Mouse (Mus musculus): ENCODE results near the gene Qpctl. TPM values are rescaled to one million over a fixed set of nuclear protein-coding genes. Genes with fewer than 3 reads are reported as not detected.

Qpctl gene
- polyA plus RNA-seq, 2 experiments = 11.1 to 13.2 TPM

- no peak for DNase-seq (ENCODE audit: low spot score)
- Histone ChIP-seq H3K9ac (ENCODE audit: low read depth, low read length, severe bottlenecking) (no peak overlapping the region), H3K27me3 (ENCODE audit: control insufficient read depth, insufficient read depth, low read length) (no peaks in the 10 kb centered on the region), H3K4me2 (replicated peaks; ENCODE audit: low read depth, low read length, severe bottlenecking) (no peak overlapping the region), H3K4me1 (ENCODE audit: control insufficient read depth, insufficient read depth, low read length) (peaks cover 16% of the 10 kb centered on the region), H3K27ac (replicated peaks; ENCODE audit: low read depth, low read length) (no peak overlapping the region), H3K36me3 (ENCODE audit: control insufficient read depth, insufficient read depth, low read length) (peaks cover 14% of the 10 kb centered on the region), H3K4me3 (replicated peaks; ENCODE audit: low read length) (no peak overlapping the region), H3K9me3 (ENCODE audit: control insufficient read depth, low read length) (no peaks in the 10 kb centered on the region)
- 67% methylated on average over 1 of the region's 1 CpGs for WGBS
- no peak for ATAC-seq (ENCODE audit: low FRiP score, low read depth)
- no peak for TF ChIP-seq POLR2A (IDR thresholded peaks at IDR 0.05; ENCODE audit: borderline replicate concordance, extremely low read depth, insufficient read depth, insufficient read length)
Measured at GRCm38 (mm10) chr7:19100290-19100689, 48.8 kb downstream of the Qpctl start.

- H3K27me3 ChIP-seq (ENCODE audit: control insufficient read depth, insufficient read depth, low read length) = no peaks in the 10 kb centered on the region
- WGBS = 68% methylated on average over 7 of the region's 7 CpGs
- no peak for TF ChIP-seq POLR2A (IDR thresholded peaks at IDR 0.05; ENCODE audit: borderline replicate concordance, extremely low read depth, insufficient read depth, insufficient read length)
Measured at GRCm38 (mm10) chr7:19098811-19099210, 50.3 kb downstream of the Qpctl start.

GRCm38 (mm10) chr7:19097863-19098262 is 51.2 kb downstream of the Qpctl start:
- ATAC-seq (ENCODE audit: low FRiP score, low read depth) = no peak
- H3K9me3 ChIP-seq (ENCODE audit: control insufficient read depth, low read length) = no peaks in the 10 kb centered on the region
- DNase-seq (ENCODE audit: low spot score) = no peak
- peaks cover 14% of the 10 kb centered on the region for H3K36me3 ChIP-seq (ENCODE audit: control insufficient read depth, insufficient read depth, low read length)
- H3K4me2 ChIP-seq (replicated peaks; ENCODE audit: low read depth, low read length, severe bottlenecking) = no peak overlapping the region
- no peaks in the 10 kb centered on the region for H3K27me3 ChIP-seq (ENCODE audit: control insufficient read depth, insufficient read depth, low read length)
- H3K4me1 ChIP-seq (ENCODE audit: control insufficient read depth, insufficient read depth, low read length) = peaks cover 23% of the 10 kb centered on the region
- no peak overlapping the region for H3K9ac ChIP-seq (ENCODE audit: low read depth, low read length, severe bottlenecking)
- H3K4me3 ChIP-seq (replicated peaks; ENCODE audit: low read length) = no peak overlapping the region
- no peak overlapping the region for H3K27ac ChIP-seq (replicated peaks; ENCODE audit: low read depth, low read length)
- TF ChIP-seq POLR2A (IDR thresholded peaks at IDR 0.05; ENCODE audit: borderline replicate concordance, extremely low read depth, insufficient read depth, insufficient read length) = no peak

More at GRCm38 (mm10) chr7:19098811-19099210, 50.3 kb downstream of the Qpctl start:
- no peak overlapping the region for H3K27ac ChIP-seq (replicated peaks; ENCODE audit: low read depth, low read length)
- H3K4me2 ChIP-seq (replicated peaks; ENCODE audit: low read depth, low read length, severe bottlenecking) = no peak overlapping the region
- ATAC-seq (ENCODE audit: low FRiP score, low read depth) (no peak), DNase-seq (ENCODE audit: low spot score) (no peak)
- H3K4me1 ChIP-seq (ENCODE audit: control insufficient read depth, insufficient read depth, low read length) = peaks cover 16% of the 10 kb centered on the region
- no peak overlapping the region for H3K4me3 ChIP-seq (replicated peaks; ENCODE audit: low read length)
- H3K36me3 ChIP-seq (ENCODE audit: control insufficient read depth, insufficient read depth, low read length) = peaks cover 14% of the 10 kb centered on the region
- H3K9ac ChIP-seq (ENCODE audit: low read depth, low read length, severe bottlenecking) = no peak overlapping the region
- no peaks in the 10 kb centered on the region for H3K9me3 ChIP-seq (ENCODE audit: control insufficient read depth, low read length)

- TF ChIP-seq POLR2A (IDR thresholded peaks at IDR 0.05; ENCODE audit: borderline replicate concordance, extremely low read depth, insufficient read depth, insufficient read length) = no peak
- H3K9me3 ChIP-seq (ENCODE audit: control insufficient read depth, low read length) = no peaks in the 10 kb centered on the region
- no peak overlapping the region for H3K9ac ChIP-seq (ENCODE audit: low read depth, low read length, severe bottlenecking)
- H3K4me2 ChIP-seq (replicated peaks; ENCODE audit: low read depth, low read length, severe bottlenecking) = no peak overlapping the region
- peaks cover 14% of the 10 kb centered on the region for H3K36me3 ChIP-seq (ENCODE audit: control insufficient read depth, insufficient read depth, low read length)
- peaks cover 29% of the 10 kb centered on the region for H3K4me1 ChIP-seq (ENCODE audit: control insufficient read depth, insufficient read depth, low read length)
- H3K27me3 ChIP-seq (ENCODE audit: control insufficient read depth, insufficient read depth, low read length) = no peaks in the 10 kb centered on the region
- ATAC-seq (ENCODE audit: low FRiP score, low read depth) = no peak
- 52% methylated on average over 2 of the region's 2 CpGs for WGBS
- no peak for DNase-seq (ENCODE audit: low spot score)
- H3K4me3 ChIP-seq (replicated peaks; ENCODE audit: low read length) = no peak overlapping the region
- no peak overlapping the region for H3K27ac ChIP-seq (replicated peaks; ENCODE audit: low read depth, low read length)
Measured at GRCm38 (mm10) chr7:19097217-19097616, 51.9 kb downstream of the Qpctl start.

GRCm38 (mm10) chr7:19096421-19096976 is 52.6 kb downstream of the Qpctl start:
- H3K9ac ChIP-seq (ENCODE audit: low read depth, low read length, severe bottlenecking) = peak overlapping the region; percentile 94
- no peak for TF ChIP-seq POLR2A (IDR thresholded peaks at IDR 0.05; ENCODE audit: borderline replicate concordance, extremely low read depth, insufficient read depth, insufficient read length)

More at GRCm38 (mm10) chr7:19096421-19096976, 52.6 kb downstream of the Qpctl start:
- no peaks in the 10 kb centered on the region for H3K9me3 ChIP-seq (ENCODE audit: control insufficient read depth, low read length)
- WGBS = 54% methylated on average over 5 of the region's 5 CpGs
- no peaks in the 10 kb centered on the region for H3K27me3 ChIP-seq (ENCODE audit: control insufficient read depth, insufficient read depth, low read length)
- H3K4me1 ChIP-seq (ENCODE audit: control insufficient read depth, insufficient read depth, low read length) = peaks cover 36% of the 10 kb centered on the region
- DNase-seq (ENCODE audit: low spot score) (no peak), ATAC-seq (ENCODE audit: low FRiP score, low read depth) (no peak)
- peak overlapping the region; percentile 84 for H3K4me2 ChIP-seq (replicated peaks; ENCODE audit: low read depth, low read length, severe bottlenecking)
- peaks cover 19% of the 10 kb centered on the region for H3K36me3 ChIP-seq (ENCODE audit: control insufficient read depth, insufficient read depth, low read length)
- peak overlapping the region; percentile 98 for H3K27ac ChIP-seq (replicated peaks; ENCODE audit: low read depth, low read length)
- H3K4me3 ChIP-seq (replicated peaks; ENCODE audit: low read length) = peak overlapping the region; percentile 79
